Mouse (Mus musculus) heart, embryonic 14.5 days (tissue): ENCODE results near the gene Dctn2. TPM values are rescaled to one million over a fixed set of nuclear protein-coding genes. Genes with fewer than 3 reads are reported as not detected.

Experiments
- ATAC-seq: fragments of 200-750 bp; cut with Nextera tagmentation; 2 replicates; pipeline ENCODE4 v1.8.0; 2017; ENCODE audit warnings: low read depth, moderate TSS enrichment; ENCODE audit not compliant: insufficient number of reproducible peaks, insufficient read depth, low FRiP score
- H3K27ac ChIP-seq, 2 experiments: fragments of 200-500 bp in 1 of 2; fragments of 300-500 bp in 1 of 2; sonication (generic) in 1 of 2; replicated peaks in 1 of 2; 2 replicates each; pipeline ENCODE4 v1.5.1; 2012 to 2014; ENCODE audit warnings: low read depth in 2 of 2, low read length in 2 of 2, control low read depth in 1 of 2, mild to moderate bottlenecking in 1 of 2, mixed read lengths in 1 of 2; ENCODE audit not compliant: control insufficient read depth in 1 of 2, insufficient read depth in 1 of 2
- H3K27me3 ChIP-seq: fragments of 300-500 bp; sonication (generic); 2 replicates; pipeline ENCODE4 v1.6.1; 2014; ENCODE audit warnings: mild to moderate bottlenecking, low read length, control low read depth; ENCODE audit not compliant: control insufficient read depth, insufficient read depth
- H3K36me3 ChIP-seq: fragments of 300-500 bp; sonication (generic); 2 replicates; pipeline ENCODE4 v1.6.1; 2014; ENCODE audit warnings: mild to moderate bottlenecking, control low read depth, low read length, mixed read lengths; ENCODE audit not compliant: control insufficient read depth, insufficient read depth
- H3K4me1 ChIP-seq, 2 experiments: fragments of 200-500 bp in 1 of 2; fragments of 300-500 bp in 1 of 2; sonication (generic) in 1 of 2; 2 replicates each; pipeline ENCODE4 v1.6.1; 2012 to 2014; ENCODE audit warnings: low read length in 2 of 2, control low read depth in 1 of 2, mixed read lengths in 1 of 2; ENCODE audit not compliant: control insufficient read depth in 2 of 2, insufficient read depth in 2 of 2
- H3K4me2 ChIP-seq: fragments of 300-500 bp; sonication (generic); 2 replicates; pipeline ENCODE4 v1.6.1; 2014; ENCODE audit warnings: mild to moderate bottlenecking, low read length
- H3K4me3 ChIP-seq, 2 experiments: fragments of 200-500 bp in 1 of 2; fragments of 300-500 bp in 1 of 2; sonication (generic) in 1 of 2; 2 replicates each; pipeline ENCODE4 v1.5.1; 2012 to 2014; ENCODE audit warnings: low read length in 2 of 2, mild to moderate bottlenecking in 2 of 2, control low read depth in 1 of 2, low read depth in 1 of 2, moderate library complexity in 1 of 2; ENCODE audit not compliant: control insufficient read depth in 1 of 2, insufficient read depth in 1 of 2
- H3K9ac ChIP-seq: fragments of 300-500 bp; sonication (generic); 2 replicates; pipeline ENCODE4 v1.6.1; 2014; ENCODE audit warnings: mild to moderate bottlenecking, low read length
- H3K9me3 ChIP-seq: fragments of 300-500 bp; sonication (generic); 2 replicates; pipeline ENCODE4 v1.6.1; 2016; ENCODE audit warnings: low read length, control low read depth; ENCODE audit not compliant: control insufficient read depth
- WGBS: fragments of 180-500 bp; shearing (Covaris S2); extraction: QIAGEN DNeasy Blood & Tissue Kit; methylation state at CpG from one replicate; pipeline ENCODE4 v1.1.7; 2014; 5-methylcytosine and 5-hydroxymethylcytosine counted together
- polyA plus RNA-seq: library from polyadenylated mRNA; unstranded; fragments of >200 nt; fragmentation: Nextera tagmentation; extraction: Ambion mirVana; gene quantifications from 2 replicates; pipeline ENCODE4 v1.2.1, GENCODE M21; 2014

The Dctn2 gene
- polyA plus RNA-seq, 1 experiment from 2014 or later: 137 TPM

- ATAC-seq: no peak
- Histone ChIP-seq H3K9ac (no peak overlapping the region), H3K4me1 (no peaks in the 10 kb centered on the region), H3K9me3 (no peaks in the 10 kb centered on the region), H3K36me3 (peaks cover 93% of the 10 kb centered on the region), H3K4me3 (no peak overlapping the region), H3K27me3 (no peaks in the 10 kb centered on the region), H3K4me2 (no peak overlapping the region), H3K27ac (no peak overlapping the region; a peak in 1 of 4 replicates)
- WGBS: 89% methylated on average over 11 of the region's 11 CpGs
These were observed 8.3 kb downstream of the Dctn2 start for GRCm38 (mm10) chr10:127274261-127275022.

GRCm38 (mm10) chr10:127279730-127280129 is 13.6 kb downstream of the Dctn2 start:
- 80% methylated on average over 2 of the region's 2 CpGs for WGBS
- H3K9ac ChIP-seq: no peak overlapping the region
- ATAC-seq: no peak

GRCm38 (mm10) chr10:127281316-127281715 is 15.1 kb downstream of the Dctn2 start:
- no peak overlapping the region for H3K27ac ChIP-seq
- H3K9me3 ChIP-seq: no peaks in the 10 kb centered on the region
- H3K9ac ChIP-seq: no peak overlapping the region
- ATAC-seq: no peak
- H3K4me2 ChIP-seq: no peak overlapping the region
- WGBS: 83% methylated on average over 8 of the region's 8 CpGs
- H3K36me3 ChIP-seq: peaks cover 98% of the 10 kb centered on the region
- H3K27me3 ChIP-seq: no peaks in the 10 kb centered on the region
- no peak overlapping the region for H3K4me3 ChIP-seq
- H3K4me1 ChIP-seq: peaks cover 0 to 4% of the 10 kb centered on the region in 2 experiments; a peak in 2 of 4 replicates

More at GRCm38 (mm10) chr10:127279730-127280129, 13.6 kb downstream of the Dctn2 start:
- Histone ChIP-seq H3K36me3 (peaks cover 98% of the 10 kb centered on the region), H3K27me3 (no peaks in the 10 kb centered on the region), H3K4me2 (no peak overlapping the region), H3K4me1 (no peaks in the 10 kb centered on the region), H3K9me3 (no peaks in the 10 kb centered on the region), H3K27ac (no peak overlapping the region), H3K4me3 (no peak overlapping the region)

- Histone ChIP-seq H3K9me3 (no peaks in the 10 kb centered on the region), H3K36me3 (peaks cover 96% of the 10 kb centered on the region), H3K4me2 (no peak overlapping the region), H3K27ac (0 out of 4 replicates have a peak overlapping the region, but pooled peaks of 1 of the 2 experiments have one; percentile 1), H3K4me1 (peaks cover 6 to 18% of the 10 kb centered on the region in 2 experiments; a peak in 3 of 4 replicates), H3K27me3 (no peaks in the 10 kb centered on the region), H3K4me3 (no peak overlapping the region), H3K9ac (no peak overlapping the region)
- WGBS: 67% methylated on average over 13 of the region's 13 CpGs
- no peak for ATAC-seq
These were observed 16.6 kb downstream of the Dctn2 start for GRCm38 (mm10) chr10:127282620-127283215.

- H3K9me3 ChIP-seq: no peaks in the 10 kb centered on the region
- ATAC-seq: no peak
- H3K4me1 ChIP-seq: peaks cover 9 to 21% of the 10 kb centered on the region in 2 experiments; a peak in 3 of 4 replicates
- peaks cover 83% of the 10 kb centered on the region for H3K36me3 ChIP-seq
- H3K4me2 ChIP-seq: no peak overlapping the region
- H3K27ac ChIP-seq: no peak overlapping the region
- H3K27me3 ChIP-seq: no peaks in the 10 kb centered on the region
- H3K4me3 ChIP-seq: no peak overlapping the region
- no peak overlapping the region for H3K9ac ChIP-seq
- WGBS: 90% methylated on average over 7 of the region's 7 CpGs
These were observed 18.0 kb downstream of the Dctn2 start for GRCm38 (mm10) chr10:127284105-127284622.

- WGBS: 82% methylated on average over 11 of the region's 11 CpGs
- ATAC-seq: no peak
- peaks cover 15 to 25% of the 10 kb centered on the region in 2 experiments; a peak in 3 of 4 replicates for H3K4me1 ChIP-seq
- H3K27ac ChIP-seq: no peak overlapping the region
- peaks cover 76% of the 10 kb centered on the region for H3K36me3 ChIP-seq
- no peaks in the 10 kb centered on the region for H3K9me3 ChIP-seq
- no peaks in the 10 kb centered on the region for H3K27me3 ChIP-seq
- no peak overlapping the region for H3K9ac ChIP-seq
- no peak overlapping the region for H3K4me3 ChIP-seq
- no peak overlapping the region for H3K4me2 ChIP-seq
These were observed 18.7 kb downstream of the Dctn2 start for GRCm38 (mm10) chr10:127284724-127285500.

- H3K9me3 ChIP-seq: no peaks in the 10 kb centered on the region
- no peak overlapping the region for H3K27ac ChIP-seq
- no peak overlapping the region for H3K9ac ChIP-seq
- H3K4me2 ChIP-seq: no peak overlapping the region
- H3K27me3 ChIP-seq: no peaks in the 10 kb centered on the region
- peaks cover 69% of the 10 kb centered on the region for H3K36me3 ChIP-seq
- WGBS: 84% methylated on average over 13 of the region's 13 CpGs
- no peak for ATAC-seq
- H3K4me1 ChIP-seq: peaks cover 15 to 26% of the 10 kb centered on the region in 2 experiments; a peak in 3 of 4 replicates
- no peak overlapping the region for H3K4me3 ChIP-seq
These were observed 19.5 kb downstream of the Dctn2 start for GRCm38 (mm10) chr10:127285644-127286043.
